Mouse (Mus musculus): ENCODE data around the gene Fez2.

GRCm38 (mm10) chr17:78328287-78328686 is 89.7 kb downstream of the Fez2 start:
- TF ChIP-seq CTCF (IDR thresholded peaks at IDR 0.05; ENCODE audit: control insufficient read depth, insufficient read depth, insufficient replicate concordance, low read depth, low read length): no peak
- TF ChIP-seq POLR2A (IDR thresholded peaks at IDR 0.05; ENCODE audit: control insufficient read depth, low read depth, low read length): no peak
